8 mouse cellular contexts compared by ENCODE assay signal in the genomic region with DNA sequence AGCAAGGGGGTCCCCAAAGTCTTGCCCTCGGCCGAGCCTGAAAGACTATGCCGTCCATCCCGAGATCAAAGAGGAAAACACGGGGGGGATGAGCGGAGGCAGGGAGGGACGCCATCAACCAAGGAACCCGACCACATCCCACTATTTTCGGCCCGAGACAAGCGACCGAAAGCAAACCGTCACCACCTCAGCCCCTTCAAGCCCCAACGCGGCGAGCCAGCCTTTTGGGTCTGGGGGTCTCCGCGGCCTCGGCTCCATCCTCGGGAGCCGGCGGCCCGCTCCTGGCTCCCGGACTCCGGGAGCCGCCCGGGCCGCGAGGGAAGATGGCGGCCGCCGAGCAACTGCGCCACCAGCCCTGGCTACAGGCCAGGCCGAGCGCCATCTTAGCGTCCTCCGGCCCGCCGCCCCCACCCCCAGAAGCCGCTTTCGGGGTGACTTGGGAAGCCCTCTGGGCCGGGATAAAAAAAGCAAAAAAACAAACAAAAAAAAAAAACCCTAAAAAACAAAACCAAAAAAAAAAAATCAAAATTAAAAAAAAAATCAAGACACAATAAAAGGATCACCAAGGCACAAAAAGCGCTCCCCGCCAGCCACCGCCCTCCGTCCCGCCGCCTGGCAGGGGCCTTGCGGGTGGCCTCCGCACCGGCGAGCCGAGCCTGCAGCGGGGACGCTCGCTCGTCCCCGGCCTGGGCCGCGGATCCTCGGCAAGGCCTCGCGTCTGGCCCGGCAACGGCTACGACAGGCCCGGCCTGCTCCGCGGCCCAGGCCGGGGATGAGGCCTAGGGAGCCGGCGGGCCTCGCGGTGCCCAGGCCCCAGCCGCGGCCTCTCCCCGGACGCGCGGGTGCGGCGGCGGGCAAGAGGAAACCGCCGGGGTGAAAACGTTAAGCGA. TPM values are rescaled to one million over a fixed set of nuclear protein-coding genes. Genes with fewer than 3 reads are reported as not detected.
DNase-seq lines count a peak whose midpoint lies in the region; ATAC-seq and TF ChIP-seq lines count a peak whose summit lies in the region.

No protein-coding gene starts in this region.

- no peaks in the 10 kb centered on the region for H3K36me3 ChIP-seq in E14TG2a.4 (ENCODE audit: insufficient read depth, low read length)
- H3K36me3 ChIP-seq in forebrain, embryonic 15.5 days = peaks cover 3% of the 10 kb centered on the region; the same call in 1 of the 2 replicates
- no peaks in the 10 kb centered on the region for H3K36me3 ChIP-seq in lung, postnatal 0 days (ENCODE audit: insufficient read depth, low read length)

- TF ChIP-seq CTCF in E14TG2a.4 (conservative IDR thresholded peaks at IDR 0.05; ENCODE audit: low read length) = no peak
- TF ChIP-seq CTCF in lung, postnatal 0 days (IDR thresholded peaks at IDR 0.05) = no peak

- DNase-seq in cerebellum, adult 11 months = peak; percentile 85
- peak; percentile 91 for DNase-seq in heart, postnatal 36 days
- DNase-seq in layer of hippocampus, postnatal 10 days (ENCODE audit: low spot score in 2 of 2) = peak; percentile 80 to 86
- peak; percentile 83 for DNase-seq in lung, postnatal 0 days (ENCODE audit: low spot score)
- DNase-seq in ovary, postnatal 14 days (ENCODE audit: low spot score) = peak; percentile 80
- DNase-seq in thymus, postnatal 10 days (ENCODE audit: low spot score in 2 of 2) = peak; percentile 52 to 69

- peak overlapping the region; percentile 59 for H3K4me2 ChIP-seq in forebrain, embryonic 15.5 days (replicated peaks)
- H3K4me2 ChIP-seq in lung, postnatal 0 days (replicated peaks; ENCODE audit: low read depth, low read length) = peak overlapping the region; percentile 73

- no peaks in the 10 kb centered on the region for H3K9me3 ChIP-seq in E14TG2a.4 (ENCODE audit: low read length)
- H3K9me3 ChIP-seq in forebrain, embryonic 15.5 days = no peaks in the 10 kb centered on the region
- no peaks in the 10 kb centered on the region for H3K9me3 ChIP-seq in lung, postnatal 0 days (ENCODE audit: low read length)

- H3K27me3 ChIP-seq in E14TG2a.4 (ENCODE audit: insufficient read depth, low read length) = no peaks in the 10 kb centered on the region
- H3K27me3 ChIP-seq in forebrain, embryonic 15.5 days = no peaks in the 10 kb centered on the region
- no peaks in the 10 kb centered on the region for H3K27me3 ChIP-seq in lung, postnatal 0 days (replicated peaks; ENCODE audit: insufficient read depth, low read length)

- peaks cover 61% of the 10 kb centered on the region for H3K4me1 ChIP-seq in E14TG2a.4 (replicated peaks; ENCODE audit: low read depth, low read length)
- H3K4me1 ChIP-seq in forebrain, embryonic 15.5 days = peaks cover 53% of the 10 kb centered on the region
- peaks cover 10% of the 10 kb centered on the region; the same call in 1 of the 2 replicates for H3K4me1 ChIP-seq in lung, postnatal 0 days (ENCODE audit: insufficient read depth, low read depth, low read length)

- WGBS in forebrain, embryonic 15.5 days = 0% methylated on average over 84 of the region's 87 CpGs
- under 1% methylated on average over 83 of the region's 87 CpGs for WGBS in lung, postnatal 0 days

- H3K4me3 ChIP-seq in E14TG2a.4 (replicated peaks; ENCODE audit: low read length) = peak overlapping the region; percentile 91
- peak overlapping the region; percentile 95 for H3K4me3 ChIP-seq in forebrain, embryonic 15.5 days
- peak overlapping the region; percentile 98 for H3K4me3 ChIP-seq in lung, postnatal 0 days (ENCODE audit: low read depth, low read length)

- H3K9ac ChIP-seq in forebrain, embryonic 15.5 days (replicated peaks) = peak overlapping the region; percentile 100
- H3K9ac ChIP-seq in lung, postnatal 0 days (replicated peaks; ENCODE audit: low read depth) = peak overlapping the region; percentile 100

- intact Hi-C loops in heart, postnatal 36 days (cut with DNase I) = loop anchor here (1.0 to 10.0 kb wide), 4 partner anchors 33 to 212 kb away; a partner anchor contains a TSS

- ATAC-seq in forebrain, embryonic 15.5 days (replicated peaks) = peak; percentile 45
- ATAC-seq in lung, postnatal 0 days = peak; percentile 37

- TF ChIP-seq EP300 in lung, postnatal 0 days (IDR thresholded peaks at IDR 0.05) = no peak

- peak overlapping the region; percentile 100 for H3K27ac ChIP-seq in forebrain, embryonic 15.5 days (replicated peaks)
- peak overlapping the region; percentile 100 for H3K27ac ChIP-seq in lung, postnatal 0 days (ENCODE audit: low read length)

RNA-seq across cellular contexts. Expression of a gene that starts 1.6 kb away (rescaled TPM):
- 8.9 and 9.2 TPM in 2 replicates for polyA plus RNA-seq in forebrain, embryonic 15.5 days (2015; fragmentation: Nextera tagmentation; extraction: Ambion mirVana)
- 10 to 100 TPM; 14.9 to 15.3 TPM for total RNA-seq in heart, postnatal 36 days (2021)
- 10 to 100 TPM; 29.7 to 32.8 TPM for total RNA-seq in layer of hippocampus, postnatal 10 days (2021)
- polyA plus RNA-seq in lung, postnatal 0 days (2015; fragmentation: Nextera tagmentation; extraction: Ambion mirVana) = 3.0 and 3.4 TPM in 2 replicates

RNA-seq across cellular contexts. Expression of a gene that starts 33.8 kb away (rescaled TPM):
- polyA plus RNA-seq in forebrain, embryonic 15.5 days (2015; fragmentation: Nextera tagmentation; extraction: Ambion mirVana) = 65.9 and 68.6 TPM in 2 replicates
- total RNA-seq in heart, postnatal 36 days (2021) = 10 to 100 TPM; 15.9 to 16.6 TPM
- total RNA-seq in layer of hippocampus, postnatal 10 days (2021) = 10 to 100 TPM; 39.0 to 47.5 TPM
- polyA plus RNA-seq in lung, postnatal 0 days (2015; fragmentation: Nextera tagmentation; extraction: Ambion mirVana) = 47.7 and 51.0 TPM in 2 replicates

RNA-seq across cellular contexts. Expression of a gene that starts 53.5 kb away (rescaled TPM):
- polyA plus RNA-seq in forebrain, embryonic 15.5 days (2015; fragmentation: Nextera tagmentation; extraction: Ambion mirVana) = not detected in 2 replicates
- not detected for total RNA-seq in heart, postnatal 36 days (2021)
- total RNA-seq in layer of hippocampus, postnatal 10 days (2021) = under 1 TPM in 1 of 2 experiments, not detected in 1; 0.14 TPM
- polyA plus RNA-seq in lung, postnatal 0 days (2015; fragmentation: Nextera tagmentation; extraction: Ambion mirVana) = not detected in 2 replicates

Comparison
In these comparisons a context has a peak if more than half of its experiments do, and no peak if none do; other contexts are left out.
1. Peak in every context shown above with its lines: DNase-seq, ATAC-seq, H3K4me3 ChIP-seq and H3K27ac ChIP-seq.